Mouse (Mus musculus) hematopoietic multipotent progenitor cell, adult 10-12 weeks (in vitro differentiated cells): ENCODE results near the gene Kcne1l. TPM values are rescaled to one million over a fixed set of nuclear protein-coding genes. Genes with fewer than 3 reads are reported as not detected.

Source experiments
- polyA plus RNA-seq: library from polyadenylated mRNA; stranded (reverse); fragments of >175 nt; gene quantifications from 2 replicates; pipeline ENCODE4 v1.2.3, GENCODE M21; 2012; ENCODE audit warnings: low replicate concordance

Kcne1l gene
- polyA plus RNA-seq: not detected in 2 replicates

DNA sequence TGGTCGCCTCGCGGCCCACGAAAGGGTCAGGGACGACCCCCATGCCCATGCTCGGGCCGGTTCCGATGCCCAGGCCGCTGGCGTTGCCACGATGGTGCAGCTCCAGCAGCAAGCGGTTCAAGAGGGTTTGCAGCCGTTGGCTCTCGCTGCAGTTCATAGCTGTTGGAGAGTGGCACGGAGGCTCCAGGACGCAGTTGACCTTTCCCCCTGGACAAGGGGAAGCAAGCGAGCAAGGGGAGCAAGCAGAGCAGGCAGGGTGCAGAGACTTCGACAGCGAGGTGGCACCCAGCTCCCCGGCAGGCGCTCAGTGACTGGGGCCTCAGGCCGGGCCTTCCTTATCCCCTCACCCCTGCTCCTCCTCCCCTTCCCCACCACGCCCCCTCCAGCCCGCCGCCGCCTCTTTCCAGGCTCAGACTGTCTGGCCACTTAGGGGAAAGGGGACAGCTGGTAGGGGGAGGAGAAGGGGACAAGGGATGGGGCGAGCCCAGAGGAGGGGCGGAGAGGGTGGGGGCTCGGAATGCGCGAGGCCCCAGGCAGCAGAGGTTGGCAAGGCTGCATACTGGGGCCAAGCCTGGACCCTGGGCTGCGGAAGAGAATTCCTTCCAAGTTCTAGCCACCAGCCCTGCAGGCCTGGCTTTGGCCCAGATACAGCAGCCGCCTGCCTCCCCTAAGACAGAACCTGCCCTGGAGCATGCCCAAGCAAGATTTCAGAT lies at the start of gene Kcne1l:
Kcne1l (minus strand) TSS at position 426 of the 713 bp plus-strand sequence.

Other genes starting within 250 kb of the Kcne1l start
- gene Gucy2f, start 109.4 kb downstream of the Kcne1l start, polyA plus RNA-seq: not detected in 2 replicates
- 0.74 and 4.8 TPM in 2 replicates for gene Nxt2, start 79.5 kb downstream of the Kcne1l start, polyA plus RNA-seq
- 2.6 and 3.3 TPM in 2 replicates for gene Acsl4, start 84.2 kb upstream of the Kcne1l start, polyA plus RNA-seq